Mouse (Mus musculus): ENCODE data around the gene Tmem104.

The Tmem104 gene

DNA sequence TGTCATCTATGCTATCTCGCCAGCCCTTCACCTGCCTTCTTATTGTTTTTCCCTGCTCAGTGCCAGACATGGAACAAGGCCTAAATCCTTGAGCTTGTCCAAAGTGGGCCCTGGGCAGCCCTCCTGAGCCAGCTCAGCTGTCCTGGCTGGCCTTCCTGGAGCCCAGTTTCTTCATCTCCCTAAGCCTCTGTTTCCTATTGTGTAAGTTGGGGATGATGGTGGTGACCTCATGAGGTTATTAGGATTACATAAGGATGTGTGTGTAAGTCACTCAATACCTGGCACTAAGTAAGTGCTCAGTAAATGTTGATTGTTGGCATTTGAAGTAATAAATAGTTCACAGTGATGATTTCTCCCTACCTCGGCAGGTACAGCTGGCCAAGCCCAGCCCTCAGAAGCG, 20.5 kb upstream of the Tmem104 start:
- DNase-seq (ENCODE audit: low read depth, low spot score), result no peak

DNA sequence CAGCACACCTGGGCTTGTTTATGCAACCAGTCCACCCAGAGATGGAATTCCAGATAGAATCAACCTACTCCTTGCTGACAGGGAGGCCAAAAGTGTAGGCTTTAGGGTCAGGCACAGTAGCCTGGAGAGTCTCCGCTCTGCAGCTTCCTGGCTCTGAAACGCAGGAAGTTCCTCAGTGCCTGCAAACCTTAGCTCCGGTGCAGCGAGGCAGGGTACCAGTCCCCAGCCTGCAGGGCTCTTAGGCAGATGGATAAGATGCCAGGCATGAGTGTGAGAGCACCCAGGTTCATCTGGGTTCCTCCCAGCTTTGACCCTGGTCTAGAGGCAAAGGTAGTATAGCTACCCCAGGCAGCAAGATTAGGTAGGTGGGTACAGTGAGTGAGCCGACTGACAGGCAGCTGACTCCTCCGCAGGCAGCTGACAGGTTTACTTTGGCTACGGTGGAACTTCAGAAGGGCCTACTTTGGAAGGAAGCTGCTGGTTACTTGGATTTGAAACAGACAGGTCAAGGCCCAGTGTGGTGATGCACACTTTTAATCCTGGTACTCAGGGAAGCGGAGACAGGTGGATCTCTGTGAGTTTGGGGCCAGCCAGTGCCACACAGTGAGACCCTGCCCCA, 19.5 kb upstream of the Tmem104 start:
- no peak for DNase-seq (ENCODE audit: low read depth, low spot score)

DNA sequence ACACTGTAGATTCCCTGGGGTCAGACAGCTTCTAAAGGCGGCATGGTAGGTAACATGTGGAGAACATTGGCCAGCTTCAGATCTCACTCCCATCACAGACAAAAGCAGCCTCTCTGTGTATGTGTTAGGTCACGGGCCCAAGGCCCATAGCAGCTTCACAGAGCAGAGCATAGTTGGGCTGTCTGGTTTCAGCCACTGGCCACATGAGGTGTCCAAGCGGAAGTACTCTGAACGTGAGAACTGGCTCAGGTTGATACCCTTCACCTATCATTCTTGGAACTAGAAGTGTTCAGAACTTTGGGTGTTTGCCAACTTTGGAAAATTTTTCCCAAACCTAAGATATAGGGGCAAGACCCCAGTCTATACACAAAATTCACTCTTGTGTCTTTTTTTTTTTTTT, 17.9 kb upstream of the Tmem104 start:
- DNase-seq (ENCODE audit: low read depth, low spot score), result no peak

DNA sequence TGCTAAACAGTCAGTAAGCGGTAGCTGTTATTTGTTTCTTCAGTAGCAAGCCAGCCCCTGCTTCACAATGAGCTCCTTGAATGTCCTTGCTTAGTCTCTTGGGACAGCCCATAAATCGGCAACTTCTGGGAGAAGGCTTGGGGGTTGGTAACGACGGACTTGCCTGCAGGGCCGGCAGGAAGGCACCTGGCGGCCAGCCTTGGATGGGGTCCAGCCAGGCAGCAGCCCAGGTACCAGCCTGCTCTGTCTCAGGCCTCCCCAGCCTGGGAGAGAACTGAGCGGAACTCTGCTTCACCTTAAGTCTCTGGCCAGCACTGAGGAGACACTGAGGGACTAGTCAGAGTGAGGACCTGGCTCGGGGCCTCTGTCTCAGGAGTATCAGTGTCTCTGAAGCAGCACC, 16.2 kb upstream of the Tmem104 start:
- DNase-seq (ENCODE audit: low read depth, low spot score), result no peak

DNA sequence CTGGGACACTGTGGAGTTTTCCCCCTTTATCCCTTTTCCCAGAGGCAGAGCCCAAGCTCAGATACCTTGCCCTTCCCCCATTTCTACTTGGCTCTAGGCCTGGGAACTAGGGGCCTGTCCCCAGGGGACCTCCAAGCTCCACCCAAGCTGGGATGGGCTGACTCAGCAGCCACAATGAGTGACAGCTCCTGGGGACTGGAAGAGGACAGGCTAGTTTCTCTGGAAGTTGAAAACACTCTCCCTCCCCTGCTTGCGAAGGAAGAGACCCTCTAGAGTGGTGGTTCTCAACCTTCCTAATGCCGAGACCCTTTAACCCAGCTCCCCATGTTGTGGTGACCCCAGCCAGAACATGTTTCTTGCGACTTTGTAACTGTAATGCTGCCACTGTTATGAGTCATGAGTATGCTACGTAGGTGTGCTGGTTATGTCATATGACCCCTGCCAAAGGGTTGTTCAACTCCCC, 14.4 kb upstream of the Tmem104 start:
- no peak for DNase-seq (ENCODE audit: low read depth, low spot score)

DNA sequence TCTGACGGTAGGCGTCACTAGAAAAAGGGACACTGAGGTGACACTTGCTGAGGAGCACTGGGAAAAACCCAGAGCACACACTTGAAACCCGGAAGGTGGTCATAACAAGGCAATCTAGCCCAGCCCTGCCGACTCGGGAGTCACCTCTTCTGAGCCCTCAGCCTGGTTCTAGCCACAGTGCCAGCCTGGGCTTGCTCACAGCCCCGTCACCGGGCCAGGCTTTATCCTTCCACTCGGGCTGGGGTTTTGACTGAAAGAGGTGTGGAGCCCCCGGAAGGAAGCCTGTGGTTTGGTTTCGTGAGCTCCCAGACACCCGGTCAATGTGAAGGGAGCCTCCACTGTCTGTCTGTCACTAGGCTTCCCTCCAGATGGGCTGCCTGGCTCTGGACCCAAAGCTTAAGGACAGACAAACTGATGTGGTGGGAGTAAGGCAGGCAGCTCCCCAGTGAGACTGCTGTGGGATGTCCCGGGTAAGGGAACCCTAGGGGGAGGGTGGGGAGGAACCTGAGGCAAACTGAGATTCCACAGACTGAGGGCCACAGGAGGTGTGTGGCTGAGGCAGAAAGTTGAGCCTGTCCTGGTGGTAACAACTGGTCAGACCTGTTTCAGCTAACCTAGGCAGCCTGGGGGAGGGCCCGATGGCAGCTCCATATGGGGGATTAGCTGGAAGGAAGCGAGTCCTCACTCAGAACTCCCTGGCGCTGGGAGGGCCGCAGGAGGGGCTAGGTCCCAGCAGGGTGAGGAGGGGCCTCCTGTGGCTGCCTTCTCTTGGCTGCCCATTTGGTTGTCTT, 13.5 kb upstream of the Tmem104 start:
- no peak for DNase-seq (ENCODE audit: low read depth, low spot score)

DNA sequence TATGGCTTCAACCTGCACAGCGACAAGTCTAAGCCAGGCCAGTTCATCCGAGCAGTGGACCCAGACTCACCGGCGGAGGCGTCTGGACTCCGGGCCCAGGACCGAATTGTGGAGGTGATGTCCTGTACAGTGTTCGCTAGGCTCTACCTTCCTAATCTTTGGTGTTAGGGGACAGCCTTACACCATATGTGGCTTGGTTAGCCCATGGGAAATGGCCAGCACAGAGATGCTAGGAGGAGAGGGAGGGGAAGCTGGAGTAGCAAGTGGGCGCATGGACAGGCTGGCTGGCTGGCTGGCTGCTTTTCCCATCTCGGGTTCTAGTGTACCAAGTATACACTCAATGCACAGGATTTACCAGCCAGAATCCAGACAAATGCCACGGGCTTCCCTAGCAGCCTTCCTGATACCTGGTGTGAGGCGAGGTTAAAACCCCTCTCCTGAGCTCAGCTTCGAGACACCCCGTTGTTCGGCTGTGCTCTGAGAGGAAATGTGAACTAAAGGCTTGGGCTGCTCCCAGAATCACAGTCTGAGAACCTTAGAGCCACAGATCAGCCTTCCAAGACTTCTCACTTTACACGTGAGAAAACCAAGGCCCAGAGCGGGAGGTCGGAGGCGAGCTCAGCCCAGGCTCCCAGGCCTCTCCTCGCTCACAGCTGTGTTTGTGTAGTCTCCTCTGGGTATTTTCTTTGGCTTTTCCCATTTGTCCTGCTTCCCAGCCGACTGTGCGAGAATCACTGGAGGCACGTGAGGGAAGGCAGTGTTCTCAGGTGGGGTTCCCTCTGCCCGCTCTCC, 10.7 kb upstream of the Tmem104 start:
- DNase-seq (ENCODE audit: low read depth, low spot score), result no peak

DNA sequence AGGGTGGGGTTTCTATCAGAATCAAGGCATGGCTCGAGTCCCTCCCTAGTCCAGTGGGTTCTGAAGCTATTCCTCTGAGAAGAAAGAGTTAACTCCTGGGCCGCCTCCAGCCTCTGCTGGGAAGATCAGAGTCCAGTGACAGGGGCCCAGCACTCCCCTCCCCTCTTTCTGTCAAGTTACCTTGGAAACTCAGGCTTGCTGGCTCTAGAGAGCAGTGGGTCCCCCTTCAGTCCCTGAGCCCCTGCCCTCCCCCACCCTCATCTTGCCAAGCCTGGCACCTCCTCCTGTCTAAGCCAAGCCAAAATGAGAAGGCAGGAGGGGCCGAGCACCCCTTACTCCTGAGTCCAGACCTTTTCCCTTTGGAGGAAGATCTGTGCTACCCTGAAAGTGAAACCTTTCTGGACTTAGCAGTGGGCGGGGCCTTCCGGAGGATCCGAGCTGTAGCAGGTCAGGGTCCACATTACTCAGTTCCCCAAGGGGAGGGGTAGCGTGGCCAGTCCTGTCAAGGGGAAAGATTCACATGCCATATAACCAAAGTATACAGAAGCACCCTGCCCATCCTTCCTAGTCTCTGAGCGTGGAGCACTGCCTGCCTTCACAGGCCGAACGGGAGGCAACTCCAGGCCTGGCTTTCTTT, 9.6 kb upstream of the Tmem104 start:
- DNase-seq (ENCODE audit: low read depth, low spot score), result no peak

DNA sequence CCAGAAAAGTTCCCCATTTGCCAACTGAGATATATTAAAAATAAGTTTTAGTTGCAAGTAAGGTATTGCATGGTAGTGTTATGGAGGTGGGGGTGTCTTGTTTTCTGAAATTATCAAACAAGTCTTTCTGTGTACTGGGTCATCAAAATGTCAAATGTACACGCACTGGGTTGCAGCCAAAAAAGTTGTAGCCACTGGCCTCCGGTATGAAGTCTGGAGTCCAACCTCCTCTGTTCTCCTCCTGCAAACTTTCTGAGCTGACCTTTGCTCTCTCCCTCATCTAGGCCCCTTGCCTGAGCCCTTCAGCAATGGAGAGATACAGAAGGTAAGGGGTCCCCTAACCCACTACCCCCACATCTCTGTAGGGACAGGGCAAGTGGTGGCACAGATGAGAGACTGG, 8.5 kb upstream of the Tmem104 start:
- DNase-seq (ENCODE audit: low read depth, low spot score), result no peak

DNA sequence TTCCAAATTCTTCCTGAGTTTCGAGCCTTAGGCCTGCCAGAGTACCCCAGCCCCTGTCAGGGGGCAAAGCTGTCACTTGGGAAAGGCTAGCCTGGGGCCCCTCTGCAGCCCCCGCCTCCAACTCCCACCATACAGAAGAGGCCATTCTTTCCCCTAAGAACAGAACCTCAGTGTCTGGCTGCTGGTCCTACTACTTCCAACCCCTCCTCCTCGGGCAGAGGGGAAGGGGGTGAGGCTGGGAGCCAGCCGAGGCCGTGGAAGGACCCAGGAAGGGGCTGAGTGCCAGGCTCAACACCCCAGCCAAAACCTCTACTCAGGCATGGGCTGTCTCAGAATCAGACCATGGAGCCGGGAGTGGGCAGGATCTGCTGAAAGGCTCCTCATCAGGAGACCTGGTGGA, 8.1 kb upstream of the Tmem104 start:
- DNase-seq (ENCODE audit: low read depth, low spot score), result no peak

DNA sequence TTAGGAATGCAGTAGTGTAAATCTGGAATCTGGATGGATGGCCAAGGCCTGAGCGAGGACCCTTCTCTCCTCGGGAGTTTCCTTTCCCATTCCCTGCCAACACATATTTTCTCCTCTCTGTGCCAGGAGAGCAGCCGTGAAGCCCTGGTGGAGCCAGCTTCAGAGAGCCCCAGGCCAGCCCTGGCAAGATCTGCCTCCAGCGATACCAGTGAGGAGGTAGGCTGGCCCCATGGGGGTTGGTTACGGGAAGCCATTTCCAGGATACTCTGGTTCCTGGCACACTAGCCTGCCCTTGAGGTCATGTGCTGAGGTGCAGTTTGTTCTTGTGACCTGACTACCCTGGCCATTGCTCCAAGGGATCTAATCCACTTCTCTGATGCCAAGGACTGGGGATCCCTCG, 7.4 kb upstream of the Tmem104 start:
- DNase-seq (ENCODE audit: low read depth, low spot score), result no peak

DNA sequence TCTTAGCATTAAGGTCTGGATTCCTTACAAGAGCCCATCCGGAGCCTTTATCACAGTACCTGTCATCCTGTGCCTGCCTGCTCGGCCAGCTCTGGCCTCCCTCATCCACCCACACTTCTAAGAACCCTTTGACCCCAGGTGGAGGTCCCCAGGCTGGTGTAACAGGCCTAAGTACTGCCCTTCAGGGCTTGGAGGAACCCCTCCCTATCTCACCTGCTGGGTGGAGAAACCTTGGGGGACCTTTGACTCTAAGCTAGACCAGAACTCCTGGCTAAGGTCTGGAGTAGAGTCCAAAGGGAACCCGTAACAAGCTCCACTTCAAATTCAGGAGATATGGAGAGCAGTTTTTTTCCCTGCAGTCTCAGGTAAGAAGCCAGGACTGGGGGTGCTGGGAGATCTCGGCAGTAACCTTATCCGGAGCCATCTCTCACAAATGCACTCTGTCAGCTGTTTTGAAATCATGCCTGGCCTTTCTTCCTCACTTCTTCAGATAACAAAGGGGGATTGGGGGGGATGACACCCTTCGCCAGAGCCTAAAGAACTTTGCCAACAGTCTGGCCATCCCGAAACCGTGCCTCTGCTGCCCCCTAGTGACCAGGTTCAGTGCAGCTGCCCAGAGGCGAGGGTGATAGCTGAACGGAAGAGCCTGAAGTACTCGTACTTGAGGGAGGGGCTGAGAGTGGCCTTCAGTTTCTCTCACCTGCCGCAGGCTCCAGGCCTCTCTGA, 5.2 kb upstream of the Tmem104 start:
- DNase-seq (ENCODE audit: low read depth, low spot score), result no peak

DNA sequence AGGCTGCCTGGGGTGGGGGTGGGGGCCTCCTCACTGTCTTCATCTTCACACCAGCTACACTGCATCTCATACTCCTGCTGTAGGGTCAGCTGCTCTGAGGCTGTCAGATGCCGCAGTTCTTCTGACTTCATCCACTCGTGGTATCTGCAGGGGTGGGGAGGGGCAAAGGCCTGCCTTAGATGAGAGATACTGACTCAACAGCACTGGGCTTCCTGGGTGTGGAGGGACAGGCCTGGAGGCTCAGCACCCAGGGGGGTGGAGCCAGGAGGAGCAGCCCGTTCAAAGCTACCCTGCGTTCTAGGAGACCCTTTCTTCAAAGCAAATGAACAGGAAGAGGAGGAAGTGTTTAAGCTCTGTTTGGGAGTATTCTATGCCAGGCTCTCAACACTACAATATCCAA, 2.3 kb upstream of the Tmem104 start:
- no peak for DNase-seq (ENCODE audit: low read depth, low spot score)

DNA sequence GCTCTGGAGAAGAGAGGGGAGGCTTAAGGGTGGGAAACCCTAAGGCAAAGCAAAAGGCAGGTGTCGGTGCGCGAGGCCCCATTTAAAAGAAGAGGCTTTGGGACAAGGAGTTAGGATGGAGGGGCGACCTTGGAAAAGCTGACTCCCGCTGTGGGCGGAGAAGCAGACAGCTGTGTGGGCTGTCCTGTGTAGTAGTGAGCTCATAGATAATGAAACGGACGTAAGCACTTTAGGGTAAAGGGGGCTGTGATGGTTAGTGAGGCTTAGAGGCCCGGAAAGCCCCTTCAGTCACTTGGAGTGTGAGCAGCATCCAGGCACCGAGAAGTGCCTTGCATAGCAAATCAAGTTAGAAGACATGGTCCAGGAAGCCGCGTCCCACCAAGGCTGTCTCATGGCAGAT, 406 bp downstream of the Tmem104 start, which contains the start of gene Nat9:
Nat9 (minus strand) TSS at position 167 of the 400 bp plus-strand sequence.
- no peak for DNase-seq (ENCODE audit: low read depth, low spot score)

DNA sequence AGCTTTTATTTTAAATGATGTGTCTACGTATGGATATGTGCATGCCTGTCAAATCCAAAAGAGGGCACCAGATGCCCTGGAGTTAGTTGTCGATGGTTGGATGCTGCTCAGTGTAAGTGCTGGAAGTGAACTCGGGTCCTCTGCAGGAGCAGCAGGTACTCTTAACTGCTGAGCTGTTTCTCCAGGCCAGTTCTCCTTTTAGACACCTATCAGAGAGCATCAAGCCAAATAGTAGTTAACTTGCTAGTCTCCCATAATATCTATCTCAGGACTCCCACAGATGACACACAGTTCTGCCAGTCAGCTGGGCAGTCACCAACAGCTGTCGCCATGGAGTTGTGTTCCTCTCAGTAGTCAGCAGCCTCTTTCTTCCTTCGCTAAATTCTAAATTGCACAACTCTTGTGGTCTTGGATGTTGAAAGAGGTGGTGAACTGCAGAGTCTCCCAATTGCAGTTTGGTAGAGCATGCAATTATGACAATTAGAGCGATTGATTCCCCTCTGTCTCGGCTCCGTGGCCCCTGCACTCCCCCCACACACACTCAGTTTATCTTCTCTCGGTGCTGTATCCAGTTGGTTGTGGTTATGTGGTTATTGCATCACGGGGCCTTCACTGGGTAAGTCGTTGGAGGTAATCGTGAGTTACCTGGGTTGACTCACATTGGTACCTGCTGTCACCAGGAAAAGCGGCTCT, 1.4 kb downstream of the Tmem104 start:
- no peak for DNase-seq (ENCODE audit: low read depth, low spot score)

DNA sequence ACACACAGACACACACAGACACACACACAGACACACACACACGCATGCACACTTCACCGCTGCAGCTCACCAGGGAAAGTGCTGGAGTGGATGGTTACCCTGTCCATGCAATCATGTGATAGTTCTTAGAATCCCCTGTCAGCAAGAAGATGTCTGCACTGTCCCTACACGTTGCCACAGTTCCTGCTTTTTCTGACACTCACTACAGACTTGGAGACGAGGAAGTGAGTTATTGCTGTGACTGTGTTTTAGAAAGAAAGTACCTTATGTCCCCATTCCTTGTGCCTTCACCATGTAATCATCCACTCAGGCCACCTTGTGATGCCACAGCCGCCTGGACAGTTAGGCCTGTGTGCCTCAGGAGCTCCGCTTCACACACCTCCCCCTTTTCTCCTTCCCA, 2.0 kb downstream of the Tmem104 start:
- no peak for DNase-seq (ENCODE audit: low read depth, low spot score)

DNA sequence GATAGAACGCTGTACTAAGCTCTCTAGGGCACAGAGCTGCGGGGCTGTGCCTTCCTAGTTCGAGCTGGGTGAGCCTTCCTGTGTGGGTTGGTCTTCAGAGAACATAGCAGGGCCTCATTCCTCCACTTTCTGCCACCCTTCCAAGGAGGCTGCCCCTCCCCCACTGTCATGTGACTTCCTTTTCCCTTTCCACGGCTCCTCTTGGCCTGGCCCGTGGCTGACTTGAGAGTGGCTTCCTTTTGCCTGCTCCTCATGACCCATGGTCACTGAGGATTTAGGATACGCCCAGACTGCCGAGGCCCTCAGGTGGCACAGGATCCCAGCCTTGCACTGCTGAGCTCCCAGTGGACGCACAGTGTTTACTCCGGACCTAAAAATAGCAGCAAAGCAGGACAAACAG, 4.9 kb downstream of the Tmem104 start:
- no peak for DNase-seq (ENCODE audit: low read depth, low spot score)

DNA sequence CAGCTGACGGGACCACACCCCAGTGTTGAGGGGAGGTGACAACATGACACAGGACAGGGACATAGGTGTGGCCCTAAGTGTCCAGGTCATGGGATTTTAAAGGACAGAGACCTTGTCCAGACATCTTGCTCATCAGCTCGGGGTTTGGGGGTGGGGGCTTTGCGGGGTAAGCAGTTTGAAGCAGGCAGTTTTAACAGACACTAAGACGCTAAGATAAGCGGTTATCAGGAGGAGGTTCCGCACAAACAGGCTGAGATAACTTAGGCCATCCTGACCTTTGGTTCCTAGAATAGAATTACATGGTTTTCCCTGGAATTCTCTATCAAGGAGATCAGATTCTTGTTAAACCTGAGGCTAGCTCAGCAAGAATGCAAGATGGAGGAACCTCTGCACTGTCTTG, 7.4 kb downstream of the Tmem104 start:
- DNase-seq (ENCODE audit: low read depth, low spot score), result no peak

DNA sequence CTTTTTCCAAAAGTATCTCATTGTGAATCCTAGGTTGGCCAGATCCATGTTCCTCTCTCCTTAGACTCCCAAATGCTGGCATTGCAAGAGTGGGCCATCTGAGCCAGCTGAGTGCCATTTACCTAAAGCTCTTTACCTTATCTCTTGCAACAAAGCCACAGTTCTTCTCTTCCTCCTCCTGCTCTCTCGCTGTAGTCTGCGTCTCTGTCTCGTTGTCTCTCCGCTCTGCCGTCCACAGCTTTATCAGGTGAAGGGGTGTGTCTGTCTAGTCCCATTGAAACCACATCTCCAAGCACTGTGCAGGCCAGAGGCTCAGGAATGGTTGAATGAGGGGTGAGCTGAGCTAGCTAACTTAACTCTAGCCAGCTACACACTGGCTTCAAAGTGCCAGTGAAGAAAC, 8.6 kb downstream of the Tmem104 start:
- no peak for DNase-seq (ENCODE audit: low read depth, low spot score)

DNA sequence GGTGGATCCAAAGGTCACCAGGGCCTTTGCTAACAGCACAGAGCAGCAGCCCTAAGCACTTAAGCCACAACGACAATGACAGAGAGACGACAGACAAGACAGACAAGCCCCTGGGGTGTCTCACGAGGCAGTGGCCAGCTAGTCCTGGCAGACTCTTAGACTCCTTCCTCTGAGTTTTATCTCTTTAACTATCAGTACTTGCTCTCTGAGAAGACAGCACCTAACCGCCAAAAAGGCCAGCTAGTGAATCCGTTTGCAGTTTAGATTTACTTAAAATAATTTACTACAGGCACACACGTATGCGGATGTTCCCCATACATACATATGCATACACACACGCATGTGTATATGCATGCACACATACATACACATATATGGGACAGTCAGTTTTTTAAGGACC, 10.3 kb downstream of the Tmem104 start:
- DNase-seq (ENCODE audit: low read depth, low spot score), result no peak

DNA sequence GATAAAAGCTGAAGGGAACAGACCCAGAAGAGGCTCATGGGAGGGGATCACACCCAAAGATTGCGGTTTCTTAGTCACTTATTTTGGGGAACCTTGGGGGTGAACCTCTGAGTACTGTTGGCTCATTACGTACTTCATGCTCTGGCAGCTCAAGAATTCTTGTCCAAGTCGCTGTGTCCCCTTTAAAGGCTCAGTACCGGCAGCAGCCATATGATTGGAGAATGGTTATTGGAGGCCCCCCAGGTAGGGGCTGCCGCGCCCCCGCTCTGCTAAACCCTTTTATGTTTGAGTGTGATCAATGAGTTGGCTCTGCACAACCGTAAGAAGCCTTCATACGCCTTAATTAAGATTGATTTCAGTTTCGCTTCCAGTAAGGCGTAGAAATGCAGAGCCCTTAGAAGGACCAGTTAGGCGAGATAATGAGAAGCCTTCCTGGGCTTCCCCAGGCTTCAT, 11.7 kb downstream of the Tmem104 start:
- no peak for DNase-seq (ENCODE audit: low read depth, low spot score)
